Mouse (Mus musculus): ENCODE results near the gene Gm11172.

GRCm38 (mm10) chr16:10777579-10778160 is 35.0 kb upstream of the Gm11172 start:
- no peak for TF ChIP-seq CTCF (conservative IDR thresholded peaks at IDR 0.05; ENCODE audit: insufficient read depth, insufficient read length, low read depth, low read length)
- no peak for TF ChIP-seq POLR2A (IDR thresholded peaks at IDR 0.05; ENCODE audit: low read depth, low read length)
